Mouse (Mus musculus) thymus, adult 2 months (tissue): ENCODE measurements around the gene Asb17. TPM values are rescaled to one million over a fixed set of nuclear protein-coding genes. Genes with fewer than 3 reads are reported as not detected.
"Not testable (repeated sequence)": the region's sequence is repeated elsewhere in the genome, so short reads cannot be mapped to it uniquely, and the experiment has no call there.

ENCODE experiments used
- DNase-seq: peaks from one replicate; pipeline ENCODE4 v3.0.0; 2021
- H3K27ac ChIP-seq: fragments of 200-500 bp; 2 replicates; pipeline ENCODE4 v1.5.1; 2012; ENCODE audit warnings: low read length, control low read depth; ENCODE audit not compliant: control insufficient read depth, insufficient read depth
- H3K27me3 ChIP-seq: fragments of 200-500 bp; 2 replicates; pipeline ENCODE4 v1.6.1; 2012; ENCODE audit warnings: mild to moderate bottlenecking, low read length, moderate library complexity, mixed read lengths; ENCODE audit not compliant: control insufficient read depth, insufficient read depth
- H3K36me3 ChIP-seq: fragments of 200-500 bp; 2 replicates; pipeline ENCODE4 v1.6.1; 2012; ENCODE audit warnings: mild to moderate bottlenecking, low read length, moderate library complexity; ENCODE audit not compliant: control insufficient read depth, insufficient read depth
- H3K4me1 ChIP-seq: fragments of 200-500 bp; replicated peaks from 2 replicates; pipeline ENCODE4 v1.6.1; 2012; ENCODE audit warnings: low read length; ENCODE audit not compliant: control insufficient read depth, insufficient read depth
- H3K4me3 ChIP-seq: fragments of 200-500 bp; 2 replicates; pipeline ENCODE4 v1.5.1; 2012; ENCODE audit warnings: mild to moderate bottlenecking, low read length, control low read depth, moderate library complexity; ENCODE audit not compliant: control insufficient read depth, insufficient read depth
- CTCF ChIP-seq: fragments of 200-500 bp; IDR thresholded peaks from 2 replicates; pipeline ENCODE4 v1.5.1; 2012; ENCODE audit warnings: mild to moderate bottlenecking, control low read depth, low read length, moderate library complexity, borderline replicate concordance; ENCODE audit not compliant: control insufficient read depth, poor library complexity, insufficient read depth; ENCODE audit errors: extremely low read depth
- POLR2A ChIP-seq: fragments of 200-500 bp; IDR thresholded peaks from 2 replicates; pipeline ENCODE4 v1.6.1; 2012; ENCODE audit warnings: mild to moderate bottlenecking, low read length, control low read depth, moderate library complexity; ENCODE audit not compliant: control insufficient read depth, poor library complexity, insufficient read depth; ENCODE audit errors: extremely low read depth
- WGBS: fragments of 180-500 bp; shearing (Covaris S2); methylation state at CpG from one replicate; pipeline ENCODE4 v1.1.7; 2018; 5-methylcytosine and 5-hydroxymethylcytosine counted together
- polyA plus RNA-seq: library from polyadenylated mRNA; depleted of rRNA; stranded (reverse); fragments of >200 nt; gene quantifications from 2 replicates; pipeline ENCODE4 v1.2.3, GENCODE M21; 2012

Gene Asb17
- polyA plus RNA-seq, 1 experiment: not detected

DNA sequence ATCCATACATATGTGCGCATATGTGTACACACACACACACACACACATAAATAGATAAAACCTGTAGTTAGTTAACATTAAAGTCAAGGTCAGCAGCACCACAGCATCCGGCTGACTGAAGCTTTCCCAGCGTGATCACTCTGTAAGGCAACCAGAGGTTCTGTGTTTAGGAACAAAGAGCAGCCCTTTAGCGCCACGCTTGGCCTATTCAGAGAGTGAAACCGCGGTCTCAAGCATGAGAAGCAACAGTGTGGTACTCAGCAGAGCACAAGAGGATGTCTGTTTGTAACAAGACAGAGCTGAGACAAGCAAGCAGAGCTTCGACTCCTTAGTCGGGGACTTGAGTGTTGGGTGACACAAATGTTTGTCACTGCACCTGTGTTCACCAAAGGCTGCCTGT, 24.6 kb upstream of the Asb17 start:
- no peak overlapping the region for H3K4me3 ChIP-seq
- WGBS: 92% methylated on average over 9 of the region's 9 CpGs
- TF ChIP-seq POLR2A (no peak), CTCF (no peak)
- no peak overlapping the region for H3K27ac ChIP-seq
- no peak for DNase-seq
- H3K36me3 ChIP-seq: no peaks in the 10 kb centered on the region
- H3K27me3 ChIP-seq: no peaks in the 10 kb centered on the region
- no peaks in the 10 kb centered on the region for H3K4me1 ChIP-seq

DNA sequence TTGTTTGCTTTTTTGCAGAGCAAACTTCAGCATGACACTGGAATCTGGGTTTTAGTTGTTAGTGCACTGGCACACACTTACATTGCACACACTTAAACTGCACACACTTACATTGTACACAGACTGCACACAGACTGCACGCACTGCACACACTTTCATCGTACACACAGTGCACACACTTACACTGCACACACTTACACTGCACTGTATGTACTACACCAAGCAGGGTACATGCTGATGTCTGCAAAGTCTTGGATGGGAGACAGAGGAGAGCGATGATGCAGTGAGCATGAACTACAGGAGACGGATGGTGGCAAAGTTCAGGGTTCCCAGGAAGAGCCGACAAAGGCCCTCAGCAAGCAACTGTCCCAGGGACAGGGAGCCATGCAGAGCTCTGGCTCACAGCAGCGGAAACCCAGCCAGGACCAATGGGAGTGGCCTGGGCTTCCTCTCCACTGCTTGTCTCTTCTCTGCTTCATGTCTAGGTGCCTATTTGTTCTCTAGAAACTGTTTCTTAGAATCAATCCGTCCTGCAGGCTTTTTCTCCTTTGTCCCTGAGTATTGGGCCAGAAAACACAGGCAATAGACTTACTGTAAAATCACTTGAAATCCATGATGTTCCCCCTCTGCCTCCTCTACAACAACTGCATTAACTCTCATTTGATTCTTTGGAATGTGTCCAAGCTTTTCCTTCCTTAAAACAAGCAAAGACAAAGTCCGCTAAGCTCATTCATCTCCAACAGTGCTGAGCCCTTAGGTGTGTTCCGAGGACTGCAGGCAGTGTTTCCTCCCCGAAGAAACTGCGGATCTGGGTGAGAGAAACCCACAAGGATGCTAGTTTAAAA, 20.1 kb upstream of the Asb17 start:
- H3K4me3 ChIP-seq: no peak overlapping the region
- DNase-seq: no peak
- H3K27me3 ChIP-seq: no peaks in the 10 kb centered on the region
- H3K27ac ChIP-seq: no peak overlapping the region
- no peaks in the 10 kb centered on the region for H3K4me1 ChIP-seq
- H3K36me3 ChIP-seq: no peaks in the 10 kb centered on the region
- no peak for TF ChIP-seq POLR2A
- no peak for TF ChIP-seq CTCF
- 73% methylated on average over 11 of the region's 11 CpGs for WGBS

DNA sequence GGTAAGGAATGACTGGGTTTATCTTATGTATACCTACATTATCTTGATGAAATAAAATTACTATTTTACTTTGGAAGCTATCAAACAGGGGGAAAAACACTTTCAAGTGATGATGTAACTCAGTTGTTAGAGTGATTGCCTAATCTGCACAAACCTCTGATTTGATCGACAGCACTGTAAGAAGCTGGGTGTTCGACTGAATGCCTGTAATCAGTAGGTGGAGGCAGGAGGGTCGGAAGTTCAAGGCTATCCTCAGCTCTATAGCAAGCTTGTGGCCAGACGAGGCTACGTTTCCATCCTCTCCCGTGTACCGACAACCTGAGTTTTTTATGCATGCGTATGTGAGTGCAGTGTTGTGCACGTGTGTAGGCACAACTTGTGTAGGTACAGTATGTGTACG, 18.8 kb upstream of the Asb17 start:
- WGBS: 95% methylated on average over 10 of the region's 10 CpGs
- TF ChIP-seq POLR2A: no peak
- no peak for TF ChIP-seq CTCF
- no peaks in the 10 kb centered on the region for H3K27me3 ChIP-seq

DNA sequence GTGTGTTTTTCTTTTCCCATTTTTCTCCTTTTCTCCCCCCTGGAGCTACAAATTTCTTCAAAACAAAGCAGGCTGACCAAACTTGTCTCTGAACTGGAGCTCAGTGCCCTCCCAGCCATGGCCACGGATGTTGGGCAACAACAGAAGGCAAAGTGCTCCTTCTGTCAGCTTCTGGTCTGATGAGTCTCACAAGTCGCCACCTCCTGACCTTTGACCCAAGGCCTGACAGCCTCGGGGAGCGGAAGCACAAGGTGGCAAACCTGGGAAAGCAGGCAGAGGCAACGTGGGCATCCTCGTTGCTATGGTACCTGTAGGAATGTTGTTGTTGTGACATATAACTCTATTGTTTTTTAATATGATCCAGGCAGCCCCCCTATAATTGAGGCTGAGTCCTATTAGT, 17.4 kb upstream of the Asb17 start:
- Histone ChIP-seq H3K27ac (no peak overlapping the region), H3K27me3 (no peaks in the 10 kb centered on the region), H3K36me3 (no peaks in the 10 kb centered on the region), H3K4me1 (no peaks in the 10 kb centered on the region), H3K4me3 (no peak overlapping the region)
- WGBS: 81% methylated on average over 6 of the region's 6 CpGs
- TF ChIP-seq CTCF (no peak), POLR2A (no peak)
- no peak for DNase-seq

More for the DNA sequence above, 18.8 kb upstream of the Asb17 start:
- no peak overlapping the region for H3K4me3 ChIP-seq
- no peaks in the 10 kb centered on the region for H3K4me1 ChIP-seq
- DNase-seq: no peak
- no peak overlapping the region for H3K27ac ChIP-seq
- H3K36me3 ChIP-seq: no peaks in the 10 kb centered on the region

DNA sequence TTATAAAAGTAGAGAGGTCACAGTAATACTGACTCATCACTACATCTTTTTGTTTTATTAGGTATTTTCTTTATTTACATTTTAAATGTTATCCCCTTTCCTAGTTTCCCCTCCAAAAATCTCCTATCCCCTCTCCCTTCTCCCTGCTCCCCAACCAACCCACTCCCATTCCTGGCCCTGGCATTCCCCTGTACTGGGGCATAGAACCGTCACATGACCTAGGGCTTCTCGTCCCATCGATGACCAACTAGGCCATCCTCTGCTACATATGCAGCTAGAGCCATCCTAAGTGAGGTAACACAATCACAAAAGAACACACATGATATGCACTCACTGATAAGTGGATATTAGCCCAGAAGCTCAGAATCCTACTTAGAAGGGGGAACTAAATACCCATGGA, 14.2 kb upstream of the Asb17 start:
- H3K4me1 ChIP-seq, H3K27ac ChIP-seq, H3K27me3 ChIP-seq, DNase-seq, H3K4me3 ChIP-seq, H3K36me3 ChIP-seq: not testable (repeated sequence)
- WGBS: 98% methylated on average over 3 of the region's 3 CpGs

DNA sequence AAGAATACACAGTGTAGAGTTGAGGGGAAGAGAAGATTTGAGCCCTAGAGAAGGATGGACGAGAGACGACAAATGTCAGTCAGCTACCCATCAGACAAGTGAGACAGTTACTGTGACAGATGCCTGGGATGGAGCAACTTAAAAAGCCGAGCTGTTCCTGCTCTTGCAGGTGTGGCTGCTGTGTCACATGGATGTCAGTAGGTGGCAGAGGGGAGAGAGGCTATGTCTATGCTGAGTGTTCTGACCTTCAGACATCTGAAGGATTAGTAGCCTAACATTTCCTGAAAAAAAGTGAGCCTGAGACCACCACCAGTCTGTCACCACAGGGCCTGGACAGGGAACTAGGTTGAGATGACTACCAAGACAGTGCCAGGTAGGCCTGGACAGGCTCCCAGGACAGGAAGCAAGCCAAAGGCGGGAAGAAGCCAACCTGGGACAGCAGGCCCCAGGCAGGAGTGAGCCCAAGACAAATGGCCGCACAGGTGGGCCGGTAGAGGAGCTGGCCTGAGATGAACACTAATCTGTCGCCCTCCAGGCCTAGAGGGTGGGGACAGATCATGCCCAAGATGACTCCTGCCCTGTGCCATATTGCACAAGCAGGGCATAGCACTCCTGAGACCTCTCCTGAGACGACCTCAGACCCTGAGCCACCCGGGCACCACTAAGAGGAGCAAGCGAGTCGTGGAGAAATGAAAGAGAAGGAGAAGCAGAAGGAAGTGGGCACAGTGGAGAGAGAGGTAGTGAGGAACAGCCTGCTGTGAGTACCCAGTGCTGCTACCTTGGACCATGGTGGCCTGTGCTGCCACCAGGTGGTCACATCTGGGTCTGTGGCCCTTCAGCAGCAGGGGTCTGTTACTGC, 12.8 kb upstream of the Asb17 start:
- 57% methylated on average over 11 of the region's 11 CpGs for WGBS
- no peaks in the 10 kb centered on the region for H3K27me3 ChIP-seq
- H3K36me3 ChIP-seq: no peaks in the 10 kb centered on the region
- H3K27ac ChIP-seq: no peak overlapping the region
- no peaks in the 10 kb centered on the region for H3K4me1 ChIP-seq
- H3K4me3 ChIP-seq: no peak overlapping the region
- no peak for TF ChIP-seq POLR2A
- TF ChIP-seq CTCF: peak; percentile 48; the same call in 1 of the 2 replicates
- peak; percentile 35 for DNase-seq
